Mouse (Mus musculus) bone marrow macrophage, adult 2 months (primary cell): ENCODE measurements around the gene Gm42742. TPM values are rescaled to one million over a fixed set of nuclear protein-coding genes. Genes with fewer than 3 reads are reported as not detected.

Source experiments
- H3K27ac ChIP-seq: 2 replicates; pipeline ENCODE4 v1.5.1; 2012; ENCODE audit warnings: low read depth, low read length; ENCODE audit not compliant: insufficient read depth
- H3K4me1 ChIP-seq: 2 replicates; pipeline ENCODE4 v1.6.1; 2012; ENCODE audit warnings: low read length; ENCODE audit not compliant: control insufficient read depth, insufficient read depth
- H3K4me3 ChIP-seq: 2 replicates; pipeline ENCODE4 v1.5.1; 2012; ENCODE audit warnings: mild to moderate bottlenecking, low read length, moderate library complexity; ENCODE audit not compliant: insufficient read depth
- CTCF ChIP-seq: IDR thresholded peaks from 2 replicates; pipeline ENCODE4 v1.5.1; 2012; ENCODE audit warnings: low read depth, mild to moderate bottlenecking, low read length, moderate library complexity
- POLR2A ChIP-seq: IDR thresholded peaks from 2 replicates; pipeline ENCODE4 v1.6.1; 2012; ENCODE audit warnings: mild to moderate bottlenecking, low read depth, low read length, borderline replicate concordance
- polyA plus RNA-seq: library from polyadenylated mRNA; stranded (reverse); fragments of >200 nt; gene quantifications from 2 replicates; pipeline ENCODE4 v1.2.4, GENCODE M21; 2012; ENCODE audit not compliant: missing spikeins, insufficient read depth, insufficient read length

Gene Gm42742
- polyA plus RNA-seq, 1 experiment = 31.3 TPM

- peaks cover 49% of the 10 kb centered on the region for H3K4me1 ChIP-seq
- TF ChIP-seq POLR2A = no peak
- peak within 1 kb of the TSS; percentile 95 for H3K4me3 ChIP-seq
- H3K27ac ChIP-seq = peak within 1 kb of the TSS; percentile 83
Measured at GRCm38 (mm10) chr7:127014320-127014719, 6.6 kb downstream of the Gm42742 start, which contains the start of gene Mvp. Mvp (minus strand) TSS chr7:127014621.

- TF ChIP-seq POLR2A = no peak
- TF ChIP-seq CTCF = no peak
- peak overlapping the region; percentile 95 for H3K4me3 ChIP-seq
- H3K4me1 ChIP-seq = peaks cover 57% of the 10 kb centered on the region
- H3K27ac ChIP-seq = no peak overlapping the region
Measured at GRCm38 (mm10) chr7:127013385-127013784, 7.5 kb downstream of the Gm42742 start.

DNA sequence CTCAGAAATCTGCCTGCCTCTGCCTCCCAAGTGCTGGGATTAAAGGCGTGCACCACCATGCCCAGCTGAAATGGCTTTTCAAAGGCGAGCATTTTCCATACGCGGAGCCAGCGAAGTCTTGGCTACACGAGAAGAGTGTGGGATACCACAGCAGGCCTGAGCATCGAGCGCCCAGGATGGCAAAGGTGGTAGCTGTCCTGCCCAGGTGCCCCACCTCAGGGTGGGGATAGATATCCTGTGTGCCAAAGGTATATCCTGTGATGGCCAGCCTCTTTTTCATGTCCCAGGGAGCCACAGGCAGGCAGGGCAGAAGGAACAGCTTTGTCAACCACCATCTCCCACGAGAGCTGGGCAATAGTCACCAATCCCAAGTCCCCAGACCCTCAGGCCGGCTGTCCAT is 8.1 kb downstream of the Gm42742 start:
- Histone ChIP-seq H3K4me3 (peak overlapping the region; percentile 95), H3K4me1 (peaks cover 62% of the 10 kb centered on the region), H3K27ac (no peak overlapping the region)
- TF ChIP-seq POLR2A = no peak
- TF ChIP-seq CTCF = no peak

- H3K4me3 ChIP-seq = no peak overlapping the region
- H3K27ac ChIP-seq = no peak overlapping the region
- H3K4me1 ChIP-seq = peaks cover 67% of the 10 kb centered on the region
- no peak for TF ChIP-seq POLR2A
- no peak for TF ChIP-seq CTCF
Measured at GRCm38 (mm10) chr7:127012374-127012773, 8.5 kb downstream of the Gm42742 start.

DNA sequence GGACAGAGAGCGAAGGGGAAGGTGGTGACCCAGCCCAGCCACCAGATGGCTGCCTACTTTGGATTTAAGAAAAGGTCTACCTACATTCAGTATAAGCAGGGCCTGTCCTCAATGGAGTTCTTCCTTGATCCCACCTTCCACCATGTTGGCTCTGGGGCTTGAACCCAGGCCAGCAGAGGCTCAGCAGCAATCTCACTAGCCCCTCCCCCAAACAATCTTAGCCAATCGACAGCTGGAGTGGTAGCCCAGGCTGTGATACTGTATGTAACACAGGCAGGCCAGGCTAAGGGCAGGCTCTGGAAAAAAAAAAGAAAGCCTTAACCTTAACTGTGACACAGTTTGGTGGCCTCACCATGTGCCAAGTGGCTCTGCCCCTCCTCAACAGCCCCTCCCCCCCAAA is 9.2 kb downstream of the Gm42742 start:
- Histone ChIP-seq H3K4me1 (peaks cover 69% of the 10 kb centered on the region), H3K27ac (no peak overlapping the region), H3K4me3 (no peak overlapping the region)
- TF ChIP-seq POLR2A (no peak), CTCF (peak; percentile 13; the same call in 1 of the 2 replicates)

DNA sequence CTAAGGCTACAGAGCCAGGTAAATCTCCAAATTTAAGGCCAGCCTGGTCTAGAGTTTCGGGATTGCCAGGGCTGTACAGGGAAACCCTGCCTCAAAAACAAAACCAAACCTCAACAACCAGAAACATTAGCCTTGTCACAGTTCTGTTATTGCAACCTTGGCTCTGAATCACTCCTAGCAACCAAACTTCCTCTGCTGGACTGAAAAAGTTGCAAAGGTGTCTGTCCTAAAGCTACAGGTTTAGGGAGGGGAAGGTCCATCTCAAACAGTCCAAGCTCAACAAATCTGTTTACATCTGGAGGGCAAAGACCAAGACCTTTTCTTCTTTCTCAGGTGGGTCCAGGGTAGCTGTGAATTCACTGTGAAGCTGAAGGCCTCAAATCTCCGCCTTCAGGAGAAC is 9.8 kb downstream of the Gm42742 start:
- TF ChIP-seq POLR2A (no peak), CTCF (no peak)
- Histone ChIP-seq H3K4me3 (no peak overlapping the region), H3K27ac (peak overlapping the region; percentile 13; the same call in 1 of the 2 replicates), H3K4me1 (peaks cover 69% of the 10 kb centered on the region)

- Histone ChIP-seq H3K4me1 (peaks cover 60% of the 10 kb centered on the region), H3K27ac (peak overlapping the region; percentile 91), H3K4me3 (no peak overlapping the region)
- TF ChIP-seq POLR2A (no peak), CTCF (no peak)
Measured at GRCm38 (mm10) chr7:127009307-127010085, 11.4 kb downstream of the Gm42742 start.

DNA sequence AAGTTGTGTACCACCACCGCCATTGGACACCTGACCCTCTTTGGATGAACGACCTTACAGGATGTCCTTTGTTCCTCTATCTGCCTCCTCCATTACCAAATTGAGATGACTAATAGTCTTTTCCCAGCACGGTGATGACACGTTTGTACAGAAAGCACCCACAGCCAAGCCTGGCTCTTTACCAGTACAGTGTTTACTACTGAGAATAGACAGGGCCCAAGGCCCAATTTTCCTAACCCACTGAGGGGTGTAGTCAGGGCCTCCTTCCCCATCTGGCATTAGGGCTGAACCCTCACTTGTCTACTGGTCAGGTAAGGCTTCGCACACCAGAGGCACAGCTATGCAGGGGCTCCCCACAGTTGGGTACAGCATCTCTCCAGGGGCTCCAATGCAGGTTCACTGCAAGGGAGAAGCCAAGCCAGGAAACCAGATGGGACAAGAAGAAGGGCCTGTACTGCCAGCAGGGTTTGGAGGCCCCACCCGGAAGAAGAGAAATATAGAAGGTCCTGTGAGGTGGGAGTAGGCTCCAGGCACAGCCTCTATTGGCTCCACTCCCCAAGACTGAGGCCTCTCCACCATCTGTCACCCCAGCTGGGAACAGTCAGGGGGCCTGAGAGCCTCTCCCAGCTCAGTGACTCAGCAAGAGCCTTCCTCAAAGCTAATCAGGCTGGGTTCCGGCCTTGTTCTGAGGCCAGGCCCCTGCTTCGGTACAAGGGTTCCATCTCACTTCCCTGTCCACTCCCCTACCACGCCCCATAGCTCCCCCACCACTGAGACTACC is 12.5 kb downstream of the Gm42742 start:
- Histone ChIP-seq H3K4me1 (peaks cover 59% of the 10 kb centered on the region), H3K27ac (peak overlapping the region; percentile 91), H3K4me3 (peak overlapping the region; percentile 18; the same call in 1 of the 2 replicates)
- TF ChIP-seq CTCF = no peak
- TF ChIP-seq POLR2A = no peak

DNA sequence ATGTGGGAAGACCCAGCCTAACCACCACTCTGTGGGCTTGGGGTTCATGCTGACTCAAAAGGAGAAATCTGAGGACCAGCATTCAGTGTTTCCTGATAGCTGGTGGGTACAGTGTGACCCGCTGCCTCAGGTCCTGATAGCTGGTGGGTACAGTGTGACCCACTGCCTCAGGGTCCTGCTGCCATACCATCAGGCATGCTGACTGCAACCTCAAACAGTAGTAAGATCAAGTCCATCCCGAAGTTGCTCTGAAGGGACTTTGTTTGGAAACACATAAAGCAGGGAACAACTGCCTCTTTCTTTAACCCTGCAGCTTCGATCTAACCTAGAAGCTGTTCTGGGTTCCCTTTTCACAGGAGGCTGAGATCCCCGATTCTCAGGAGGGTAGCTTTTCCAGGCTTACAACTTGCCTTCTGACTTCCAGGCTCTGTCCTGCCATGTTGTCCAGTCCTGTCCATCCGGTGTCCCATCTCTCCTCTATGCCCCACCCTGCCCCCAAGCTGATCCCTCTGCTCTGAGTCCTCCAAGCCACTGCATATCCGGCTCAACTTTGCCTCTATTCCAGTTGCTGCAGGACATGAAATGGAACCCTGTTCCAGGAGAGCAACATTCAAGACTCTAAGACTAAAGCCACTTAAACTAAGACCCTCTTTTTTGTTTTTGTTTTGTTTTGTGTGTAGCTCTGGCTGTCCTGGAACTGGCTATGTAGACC is 13.4 kb downstream of the Gm42742 start:
- no peak overlapping the region for H3K4me3 ChIP-seq
- TF ChIP-seq POLR2A (no peak), CTCF (no peak)
- peak overlapping the region; percentile 91 for H3K27ac ChIP-seq
- peaks cover 57% of the 10 kb centered on the region for H3K4me1 ChIP-seq

DNA sequence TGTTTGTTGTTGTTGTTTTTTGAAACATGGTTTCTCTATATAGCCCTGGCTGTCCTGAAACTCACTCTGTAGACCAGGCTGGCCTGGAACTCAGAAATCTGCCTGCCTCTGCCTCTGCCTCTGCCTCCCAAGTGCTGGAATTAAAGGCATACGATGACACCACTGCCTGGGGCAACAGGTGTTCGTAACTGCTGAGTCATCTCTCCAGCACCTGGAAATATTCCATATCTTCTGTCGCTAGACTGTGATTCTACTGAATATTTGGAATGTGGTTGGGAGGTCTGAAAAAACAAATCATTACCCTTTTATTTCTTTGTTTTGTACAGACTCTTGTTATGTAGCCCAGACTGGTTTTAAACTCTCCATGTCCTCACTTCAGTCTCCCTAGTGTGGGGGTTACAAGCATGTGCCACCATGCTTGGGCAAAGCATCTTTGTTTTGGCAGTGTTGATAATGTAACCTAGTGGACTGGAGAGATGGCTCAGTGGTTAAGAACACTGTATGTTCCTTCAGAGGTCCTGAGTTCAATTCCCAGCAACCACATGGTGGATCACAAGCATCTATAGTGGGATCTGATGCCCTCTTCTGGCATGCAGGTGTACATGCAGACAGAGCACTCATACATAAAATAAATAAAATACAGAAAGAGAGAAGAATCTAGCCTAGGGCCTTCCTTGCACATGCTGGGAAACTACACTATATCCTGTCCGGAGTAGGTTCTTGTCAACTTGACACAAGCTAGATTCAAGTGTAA is 16.6 kb downstream of the Gm42742 start:
- no peak for TF ChIP-seq CTCF
- TF ChIP-seq POLR2A = no peak
- H3K27ac ChIP-seq = no peak overlapping the region
- H3K4me3 ChIP-seq = no peak overlapping the region
- H3K4me1 ChIP-seq = peaks cover 26% of the 10 kb centered on the region
